9 mouse cellular contexts compared by ENCODE assay signal in genomic region chr12:101007968-101008481, GRCm38 (mm10). TPM values are rescaled to one million over a fixed set of nuclear protein-coding genes. Genes with fewer than 3 reads are reported as not detected.
DNase-seq lines count a peak whose midpoint lies in the region; ATAC-seq and TF ChIP-seq lines count a peak whose summit lies in the region.
"Had no signal": no experiment of that assay in that cellular context is flagged by ENCODE, and none has a peak within 500 bp of the region (broad histone marks: within the 10 kb centered on the region; RNA-seq: fewer than 3 reads in every experiment).

No protein-coding gene starts in this region.

- ATAC-seq in megakaryocyte, adult 5-6 weeks (ENCODE audit: poor library complexity, severe bottlenecking), result no peak

- 29% methylated on average over 10 of the region's 10 CpGs for WGBS in olfactory bulb, adult 2 months

- H3K27ac ChIP-seq in embryonic fibroblast, embryonic 13.5 days (ENCODE audit: insufficient read depth, low read length), result peak overlapping the region; percentile 43; the same call in 1 of the 2 replicates
- 0 out of 2 replicates have a peak overlapping the region, but pooled peaks have one; percentile 22 for H3K27ac ChIP-seq in olfactory bulb, adult 2 months (ENCODE audit: insufficient read depth, low read depth, low read length)

- H3K4me3 ChIP-seq in embryonic fibroblast, embryonic 13.5 days (ENCODE audit: insufficient read depth, low read length), result no peak overlapping the region
- H3K4me3 ChIP-seq in olfactory bulb, adult 2 months (ENCODE audit: insufficient read depth, low read depth, low read length), result no peak overlapping the region
- H3K4me3 ChIP-seq: megakaryocyte, embryonic 14.5 days had no signal

- H3K4me1 ChIP-seq in embryonic fibroblast, embryonic 13.5 days (ENCODE audit: control insufficient read depth, insufficient read depth, low read length), result peaks cover 6% of the 10 kb centered on the region
- H3K4me1 ChIP-seq in olfactory bulb, adult 2 months (ENCODE audit: control insufficient read depth, insufficient read depth, low read length), result peaks cover 36% of the 10 kb centered on the region

- peak; percentile 71 for DNase-seq in layer of hippocampus, adult 11-12 months (ENCODE audit: low spot score)
- no peak for DNase-seq in layer of hippocampus, adult 9-10 months (ENCODE audit: low spot score)
- DNase-seq in Muller cell, postnatal 12 days (ENCODE audit: inconsistent ontology term), result peak; percentile 79
- DNase-seq in layer of hippocampus, adult 18-20 months (ENCODE audit: low spot score in 2 of 2), result peak; percentile 79 to 87
- no peak for DNase-seq in lung, postnatal 25 days (ENCODE audit: low spot score)

- no peak for TF ChIP-seq POLR2A in embryonic fibroblast, embryonic 13.5 days (IDR thresholded peaks at IDR 0.05; ENCODE audit: low read depth, low read length)
- TF ChIP-seq POLR2A in olfactory bulb, adult 2 months (IDR thresholded peaks at IDR 0.05; ENCODE audit: insufficient read depth, low read depth, low read length), result no peak

- no peak for TF ChIP-seq CTCF in embryonic fibroblast, embryonic 13.5 days (IDR thresholded peaks at IDR 0.05; ENCODE audit: borderline replicate concordance, insufficient read depth, low read length)
- no peak for TF ChIP-seq CTCF in olfactory bulb, adult 2 months (IDR thresholded peaks at IDR 0.05; ENCODE audit: insufficient read depth, low read depth, low read length)

RNA-seq across cellular contexts. Expression of gene Ccdc88c, which starts 20.8 kb away (rescaled TPM):
- 1.6 and 2.2 TPM in 2 replicates for polyA plus RNA-seq in embryonic fibroblast, embryonic 13.5 days (2011; ENCODE audit: insufficient read length, low read depth, missing spikeins)
- total RNA-seq in layer of hippocampus, adult 18-20 months (2021), result 10 to 100 TPM; 27.0 to 30.6 TPM
- polyA plus RNA-seq in olfactory bulb, adult 2 months (2012; ENCODE audit: insufficient read depth, insufficient read length, low replicate concordance, missing spikeins), result 56.2 TPM in 1 of 2 replicates, not detected in the other
- 71.2 and 71.7 TPM in 2 replicates for total RNA-seq in megakaryocyte, adult 5-6 weeks (2015)
- 195 and 212 TPM in 2 replicates for total RNA-seq in megakaryocyte, adult 5-6 weeks (2017)

Comparison
In these comparisons a context has a peak if more than half of its experiments do, and no peak if none do; other contexts are left out.
1. DNase-seq: peak in layer of hippocampus, adult 11-12 months (single experiment), Muller cell, postnatal 12 days (single experiment) and layer of hippocampus, adult 18-20 months (2 of 2); none in layer of hippocampus, adult 9-10 months (single experiment) and lung, postnatal 25 days (single experiment).